28 mouse cellular contexts compared by ENCODE assay signal in genomic region chr12:106607655-106608337, GRCm38 (mm10).
A peak's percentile ranks its signal among the peaks of the same experiment; 100 is the strongest.
DNase-seq lines count a peak whose midpoint lies in the region; ATAC-seq lines count a peak whose summit lies in the region.
"Had no signal": no experiment of that assay in that cellular context is flagged by ENCODE, and none has a peak within 500 bp of the region (broad histone marks: within the 10 kb centered on the region; RNA-seq: fewer than 3 reads in every experiment).

No protein-coding gene starts in this region.

- no peak overlapping the region for H3K9ac ChIP-seq in forebrain, embryonic 14.5 days (ENCODE audit: low read length)
- H3K9ac ChIP-seq in forebrain, embryonic 15.5 days (replicated peaks), result no peak overlapping the region
- no peak overlapping the region for H3K9ac ChIP-seq in neural tube, embryonic 12.5 days
- peak overlapping the region; percentile 42; the same call in 1 of the 2 replicates for H3K9ac ChIP-seq in midbrain, embryonic 13.5 days (replicated peaks)
- no peak overlapping the region for H3K9ac ChIP-seq in neural tube, embryonic 15.5 days (replicated peaks)
- H3K9ac ChIP-seq: heart, embryonic 13.5 days; kidney, embryonic 15.5 days; limb, embryonic 13.5 days; liver, embryonic 13.5 days; stomach, embryonic 15.5 days had no signal

- 0 out of 2 replicates have a peak overlapping the region, but pooled peaks have one; percentile 9 for H3K27ac ChIP-seq in forebrain, embryonic 14.5 days (ENCODE audit: low read depth, low read length)
- no peak overlapping the region for H3K27ac ChIP-seq in forebrain, embryonic 15.5 days (replicated peaks)
- no peak overlapping the region for H3K27ac ChIP-seq in neural tube, embryonic 12.5 days
- peak overlapping the region; percentile 67 for H3K27ac ChIP-seq in midbrain, embryonic 13.5 days
- 0 out of 2 replicates have a peak overlapping the region, but pooled peaks have one; percentile 13 for H3K27ac ChIP-seq in neural tube, embryonic 15.5 days (replicated peaks)
- H3K27ac ChIP-seq: embryonic facial prominence, embryonic 10.5 days; heart, adult 2 months; heart, embryonic 13.5 days; kidney, embryonic 15.5 days; limb, embryonic 13.5 days; liver, embryonic 13.5 days; stomach, embryonic 15.5 days had no signal

- H3K9me3 ChIP-seq in forebrain, embryonic 14.5 days (replicated peaks; ENCODE audit: control insufficient read depth, low read length), result no peaks in the 10 kb centered on the region
- no peaks in the 10 kb centered on the region for H3K9me3 ChIP-seq in forebrain, embryonic 15.5 days
- H3K9me3 ChIP-seq in neural tube, embryonic 12.5 days, result no peaks in the 10 kb centered on the region
- no peaks in the 10 kb centered on the region for H3K9me3 ChIP-seq in midbrain, embryonic 13.5 days
- H3K9me3 ChIP-seq in neural tube, embryonic 15.5 days (replicated peaks), result no peaks in the 10 kb centered on the region
- H3K9me3 ChIP-seq: embryonic facial prominence, embryonic 10.5 days; heart, embryonic 13.5 days; kidney, embryonic 15.5 days; limb, embryonic 13.5 days; liver, embryonic 13.5 days; stomach, embryonic 15.5 days had no signal

- no peaks in the 10 kb centered on the region for H3K36me3 ChIP-seq in forebrain, embryonic 14.5 days (ENCODE audit: control insufficient read depth, insufficient read depth, low read length)
- no peaks in the 10 kb centered on the region for H3K36me3 ChIP-seq in forebrain, embryonic 15.5 days
- H3K36me3 ChIP-seq in neural tube, embryonic 12.5 days, result no peaks in the 10 kb centered on the region
- H3K36me3 ChIP-seq in midbrain, embryonic 13.5 days, result no peaks in the 10 kb centered on the region
- no peaks in the 10 kb centered on the region for H3K36me3 ChIP-seq in neural tube, embryonic 15.5 days
- H3K36me3 ChIP-seq: embryonic facial prominence, embryonic 10.5 days; heart, embryonic 13.5 days; kidney, embryonic 15.5 days; limb, embryonic 13.5 days; liver, embryonic 13.5 days; stomach, embryonic 15.5 days had no signal

- no peak for ATAC-seq in forebrain, embryonic 14.5 days
- no peak for ATAC-seq in forebrain, embryonic 15.5 days (replicated peaks)
- ATAC-seq in neural tube, embryonic 12.5 days (ENCODE audit: low FRiP score, low read depth), result peak; percentile 44; the same call in 1 of the 2 replicates
- peak; percentile 76 for ATAC-seq in midbrain, embryonic 13.5 days
- ATAC-seq in neural tube, embryonic 15.5 days (ENCODE audit: low FRiP score), result 0 out of 2 replicates have a peak, but pooled peaks have one; percentile 24
- no peak for ATAC-seq in erythroid progenitor cell, adult 5-6 weeks (replicated peaks; ENCODE audit: low FRiP score, poor library complexity, severe bottlenecking)
- ATAC-seq: CD4-positive, CD25-positive, alpha-beta regulatory T cell, adult 4 months; forebrain, embryonic 16.5 days had no signal

- no peaks in the 10 kb centered on the region for H3K4me1 ChIP-seq in forebrain, embryonic 14.5 days (ENCODE audit: control insufficient read depth, insufficient read depth, low read length)
- H3K4me1 ChIP-seq in forebrain, embryonic 15.5 days, result no peaks in the 10 kb centered on the region
- H3K4me1 ChIP-seq in neural tube, embryonic 12.5 days, result no peaks in the 10 kb centered on the region
- peaks cover 10% of the 10 kb centered on the region for H3K4me1 ChIP-seq in midbrain, embryonic 13.5 days (replicated peaks)
- H3K4me1 ChIP-seq in neural tube, embryonic 15.5 days, result peaks cover 13% of the 10 kb centered on the region
- H3K4me1 ChIP-seq: embryonic facial prominence, embryonic 10.5 days; heart, embryonic 13.5 days; kidney, embryonic 15.5 days; limb, embryonic 13.5 days; liver, embryonic 13.5 days; stomach, embryonic 15.5 days had no signal

- H3K4me3 ChIP-seq in forebrain, embryonic 14.5 days (ENCODE audit: low read depth, low read length), result no peak overlapping the region
- no peak overlapping the region for H3K4me3 ChIP-seq in forebrain, embryonic 15.5 days
- no peak overlapping the region for H3K4me3 ChIP-seq in neural tube, embryonic 12.5 days
- no peak overlapping the region for H3K4me3 ChIP-seq in midbrain, embryonic 13.5 days (replicated peaks)
- no peak overlapping the region for H3K4me3 ChIP-seq in neural tube, embryonic 15.5 days (replicated peaks)
- H3K4me3 ChIP-seq: embryonic facial prominence, embryonic 10.5 days; heart, adult 2 months; heart, embryonic 13.5 days; kidney, embryonic 15.5 days; limb, embryonic 13.5 days; liver, embryonic 13.5 days; myocyte; stomach, embryonic 15.5 days had no signal

- H3K27me3 ChIP-seq in forebrain, embryonic 14.5 days (replicated peaks; ENCODE audit: control insufficient read depth, insufficient read depth, low read length), result no peaks in the 10 kb centered on the region
- no peaks in the 10 kb centered on the region for H3K27me3 ChIP-seq in forebrain, embryonic 15.5 days
- no peaks in the 10 kb centered on the region for H3K27me3 ChIP-seq in neural tube, embryonic 12.5 days (replicated peaks)
- H3K27me3 ChIP-seq in midbrain, embryonic 13.5 days, result no peaks in the 10 kb centered on the region
- no peaks in the 10 kb centered on the region for H3K27me3 ChIP-seq in neural tube, embryonic 15.5 days (replicated peaks)
- H3K27me3 ChIP-seq: heart, embryonic 13.5 days; kidney, embryonic 15.5 days; limb, embryonic 13.5 days; liver, embryonic 13.5 days; stomach, embryonic 15.5 days had no signal

- 31% methylated on average over 11 of the region's 11 CpGs for WGBS in forebrain, embryonic 14.5 days
- 39% methylated on average over 11 of the region's 11 CpGs for WGBS in forebrain, embryonic 15.5 days
- 52% methylated on average over 11 of the region's 11 CpGs for WGBS in neural tube, embryonic 12.5 days
- 43% methylated on average over 11 of the region's 11 CpGs for whole genome bisulfite sequencing in midbrain, embryonic 13.5 days
- WGBS in neural tube, embryonic 15.5 days, result 32% methylated on average over 11 of the region's 11 CpGs

- DNase-seq in forebrain, embryonic 14.5 days (ENCODE audit: low spot score), result peak; percentile 17
- no peak for DNase-seq in neural tube, embryonic 10.5 days (ENCODE audit: extremely low spot score, low spot score)
- DNase-seq in kidney, postnatal 14 days, result no peak
- DNase-seq: adrenal gland, postnatal 25 days; cerebellum, adult 11 months; cerebellum, postnatal 10 days; gastrocnemius, postnatal 25 days; heart, adult 2 months; heart, postnatal 14 days; kidney, adult 11 months; kidney, postnatal 4 days; layer of hippocampus, adult 9-11 months; liver, embryonic 13.5 days; lung, adult 2 months; lung, postnatal 14 days had no signal

- H3K4me2 ChIP-seq in forebrain, embryonic 14.5 days (ENCODE audit: low read length), result no peak overlapping the region
- H3K4me2 ChIP-seq in forebrain, embryonic 15.5 days (replicated peaks), result no peak overlapping the region
- no peak overlapping the region for H3K4me2 ChIP-seq in neural tube, embryonic 12.5 days (replicated peaks)
- H3K4me2 ChIP-seq in midbrain, embryonic 13.5 days (replicated peaks), result no peak overlapping the region
- H3K4me2 ChIP-seq in neural tube, embryonic 15.5 days, result 0 out of 2 replicates have a peak overlapping the region, but pooled peaks have one; percentile 15
- H3K4me2 ChIP-seq: heart, embryonic 13.5 days; kidney, embryonic 15.5 days; limb, embryonic 13.5 days; liver, embryonic 13.5 days; stomach, embryonic 15.5 days had no signal

Comparison
In these comparisons a context has a peak if more than half of its experiments do, and no peak if none do; other contexts are left out.
1. H3K27ac ChIP-seq: peak in forebrain, embryonic 14.5 days (single experiment), midbrain, embryonic 13.5 days (single experiment) and neural tube, embryonic 15.5 days (single experiment); none in forebrain, embryonic 15.5 days (single experiment) and neural tube, embryonic 12.5 days (single experiment).
2. ATAC-seq: peak in neural tube, embryonic 12.5 days (single experiment), midbrain, embryonic 13.5 days (single experiment) and neural tube, embryonic 15.5 days (single experiment); none in forebrain, embryonic 14.5 days (single experiment), forebrain, embryonic 15.5 days (single experiment) and erythroid progenitor cell, adult 5-6 weeks (single experiment).